Mouse (Mus musculus) liver, embryonic 14.5 days (tissue): Measurements from ENCODE around the gene Col16a1. TPM values are rescaled to one million over a fixed set of nuclear protein-coding genes. Genes with fewer than 3 reads are reported as not detected.

Experiments
- ATAC-seq: fragments of 200-750 bp; cut with Nextera tagmentation; 2 replicates; pipeline ENCODE4 v1.8.0; 2017; ENCODE audit warnings: moderate number of reproducible peaks, mild to moderate bottlenecking, moderate library complexity; ENCODE audit not compliant: insufficient read depth
- DNase-seq, 3 experiments: peaks; one replicate each; pipeline ENCODE4 v3.0.0-alpha.2; 2012 to 2013; ENCODE audit warnings: low read depth in 3 of 3, low spot score in 3 of 3
- H3K27ac ChIP-seq: fragments of 300-500 bp; sonication (generic); 2 replicates; pipeline ENCODE4 v1.5.1; 2014; ENCODE audit warnings: moderate library complexity, mild to moderate bottlenecking, control low read depth, inconsistent platforms
- H3K27me3 ChIP-seq: fragments of 300-500 bp; sonication (generic); 2 replicates; pipeline ENCODE4 v1.6.1; 2014; ENCODE audit warnings: mild to moderate bottlenecking, low read length, moderate library complexity; ENCODE audit not compliant: control insufficient read depth, insufficient read depth
- H3K36me3 ChIP-seq: fragments of 300-500 bp; sonication (generic); replicated peaks from 2 replicates; pipeline ENCODE4 v1.6.1; 2014; ENCODE audit warnings: low read depth; ENCODE audit not compliant: control insufficient read depth, insufficient read depth
- H3K4me1 ChIP-seq, 2 experiments: fragments of 200-500 bp in 1 of 2; fragments of 300-500 bp in 1 of 2; sonication (generic) in 1 of 2; replicated peaks; 2 replicates each; pipeline ENCODE4 v1.6.1; 2012 to 2014; ENCODE audit warnings: antibody characterized with exemption in 1 of 2, inconsistent platforms in 1 of 2, low read length in 1 of 2; ENCODE audit not compliant: control insufficient read depth in 2 of 2, insufficient read depth in 2 of 2
- H3K4me2 ChIP-seq: fragments of 300-500 bp; sonication (generic); 2 replicates; pipeline ENCODE4 v1.6.1; 2014; ENCODE audit warnings: low read depth, mild to moderate bottlenecking, control low read depth, moderate library complexity
- H3K4me3 ChIP-seq, 2 experiments: fragments of 200-500 bp in 1 of 2; fragments of 300-500 bp in 1 of 2; sonication (generic) in 1 of 2; 2 replicates each; pipeline ENCODE4 v1.5.1; 2012 to 2014; ENCODE audit warnings: low read depth in 2 of 2, low read length in 2 of 2, mild to moderate bottlenecking in 2 of 2, control low read depth in 1 of 2, inconsistent platforms in 1 of 2, moderate library complexity in 1 of 2; ENCODE audit not compliant: insufficient read depth in 1 of 2
- H3K9ac ChIP-seq: fragments of 300-500 bp; sonication (generic); replicated peaks from 2 replicates; pipeline ENCODE4 v1.6.1; 2014; ENCODE audit warnings: mild to moderate bottlenecking, control low read depth, moderate library complexity
- H3K9me3 ChIP-seq: fragments of 300-500 bp; sonication (generic); 2 replicates; pipeline ENCODE4 v1.6.1; 2016; ENCODE audit warnings: low read length, mixed read lengths; ENCODE audit not compliant: control insufficient read depth
- CTCF ChIP-seq: IDR thresholded peaks from 2 replicates; pipeline ENCODE4 v1.5.1; 2016; ENCODE audit warnings: antibody characterized with exemption, low read depth, control low read depth
- EP300 ChIP-seq: IDR thresholded peaks from 2 replicates; pipeline ENCODE4 v1.6.1; 2016; ENCODE audit warnings: antibody characterized with exemption, low read depth
- WGBS: fragments of 180-500 bp; shearing (Covaris S2); extraction: QIAGEN DNeasy Blood & Tissue Kit; methylation state at CpG from one replicate; pipeline ENCODE4 v1.1.7; 2014; ENCODE audit not compliant: insufficient replicate concordance; 5-methylcytosine and 5-hydroxymethylcytosine counted together
- polyA plus RNA-seq, 2 experiments: library from polyadenylated mRNA; depleted of rRNA in 1 of 2; stranded (reverse) in 1 of 2; unstranded in 1 of 2; fragments of >200 nt; fragmentation: Nextera tagmentation in 1 of 2; extraction: Ambion mirVana in 1 of 2; gene quantifications; 2 replicates each; pipeline versions ENCODE4 v1.2.1 to v1.2.3; 2012 to 2014

The Col16a1 gene
- polyA plus RNA-seq, 2 experiments: 1.5 to 3.0 TPM

DNA sequence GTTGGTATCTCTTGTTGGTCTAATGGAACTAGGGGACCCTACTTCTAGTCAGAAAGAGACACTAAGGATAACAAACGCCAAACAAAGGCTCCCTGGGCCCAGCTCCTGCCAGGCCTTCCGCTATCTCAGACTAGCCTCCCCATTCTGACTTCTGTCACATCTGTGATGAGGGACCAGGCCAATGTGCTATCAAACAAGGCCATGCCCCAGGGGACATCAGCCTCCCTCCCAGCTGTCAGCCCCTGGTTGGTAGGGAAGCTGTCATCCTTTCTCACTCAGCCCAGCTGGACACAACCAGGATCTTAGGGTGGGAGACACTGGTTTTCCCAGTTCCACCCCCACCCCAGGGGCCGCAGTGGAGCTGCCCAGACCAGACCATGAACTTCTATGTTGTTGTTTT, 47.5 kb downstream of the Col16a1 start:
- H3K4me1 ChIP-seq: no peaks in the 10 kb centered on the region
- H3K27me3 ChIP-seq: no peaks in the 10 kb centered on the region
- no peak overlapping the region for H3K27ac ChIP-seq
- no peaks in the 10 kb centered on the region for H3K36me3 ChIP-seq
- H3K4me3 ChIP-seq: no peak overlapping the region
- DNase-seq (no peak), ATAC-seq (no peak)
- 62% methylated on average over 3 of the region's 3 CpGs for WGBS
- no peak overlapping the region for H3K4me2 ChIP-seq
- no peak overlapping the region for H3K9ac ChIP-seq
- no peak for TF ChIP-seq EP300
- TF ChIP-seq CTCF: no peak
- H3K9me3 ChIP-seq: no peaks in the 10 kb centered on the region

DNA sequence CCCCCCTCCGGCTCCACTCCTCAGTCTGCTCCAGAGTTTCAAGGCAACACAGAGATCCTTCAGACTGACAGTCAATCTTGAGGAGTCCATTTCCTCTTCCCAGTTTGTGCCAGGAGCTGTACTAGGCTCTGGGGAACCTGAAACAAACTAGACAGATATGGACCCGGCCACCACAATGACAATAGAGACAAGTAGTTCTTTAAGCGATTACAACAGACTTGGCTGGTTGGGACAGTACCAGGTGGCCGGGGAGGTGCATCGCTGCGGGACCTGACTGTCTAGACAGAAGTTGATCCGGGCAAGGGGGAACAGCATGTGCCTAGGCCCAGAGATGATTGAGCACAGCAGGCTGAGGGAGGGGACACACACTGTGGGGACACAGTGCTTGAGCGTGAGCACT, 53.5 kb downstream of the Col16a1 start:
- no peak for DNase-seq
- WGBS: 45% methylated on average over 8 of the region's 8 CpGs
- H3K27ac ChIP-seq: no peak overlapping the region
- H3K9ac ChIP-seq: no peak overlapping the region
- H3K9me3 ChIP-seq: no peaks in the 10 kb centered on the region
- no peaks in the 10 kb centered on the region for H3K36me3 ChIP-seq
- no peak for TF ChIP-seq EP300
- H3K4me2 ChIP-seq: no peak overlapping the region
- peaks cover 0 to 6% of the 10 kb centered on the region in 2 experiments; a peak in 1 of 4 replicates for H3K4me1 ChIP-seq
- H3K4me3 ChIP-seq: no peak overlapping the region
- H3K27me3 ChIP-seq: no peaks in the 10 kb centered on the region
- no peak for ATAC-seq

DNA sequence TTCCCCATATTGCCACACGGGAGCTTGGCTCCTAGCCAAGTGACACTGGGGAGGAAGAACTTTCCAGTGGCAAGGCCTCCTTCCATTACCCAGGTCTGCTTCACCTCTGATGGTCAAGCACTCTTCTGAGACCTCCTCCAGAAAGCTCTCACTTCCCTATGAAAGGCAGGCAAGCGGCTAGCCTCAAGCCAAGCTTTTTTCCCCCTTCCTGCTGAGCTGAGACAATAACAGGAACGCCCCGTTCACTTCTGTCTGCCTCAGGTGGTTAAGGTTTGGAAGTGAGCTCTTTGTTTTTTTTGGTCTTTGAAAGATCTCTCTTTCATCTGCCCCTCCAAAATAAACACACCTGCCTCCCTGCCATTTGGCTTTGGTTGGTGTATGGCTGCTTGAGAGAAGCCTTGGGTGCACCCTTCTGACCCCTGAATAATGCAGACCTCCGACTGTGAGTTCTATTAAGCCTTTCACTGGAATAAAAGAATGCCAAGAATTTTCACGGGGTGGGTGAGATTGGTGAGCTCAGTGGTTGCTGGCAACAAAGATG, 54.5 kb downstream of the Col16a1 start, which contains the start of gene Pef1:
Gene Pef1 (plus strand): TSS at position 448 of the 541 bp plus-strand sequence.
- WGBS: 18% methylated on average over 6 of the region's 6 CpGs
- no peak for DNase-seq

DNA sequence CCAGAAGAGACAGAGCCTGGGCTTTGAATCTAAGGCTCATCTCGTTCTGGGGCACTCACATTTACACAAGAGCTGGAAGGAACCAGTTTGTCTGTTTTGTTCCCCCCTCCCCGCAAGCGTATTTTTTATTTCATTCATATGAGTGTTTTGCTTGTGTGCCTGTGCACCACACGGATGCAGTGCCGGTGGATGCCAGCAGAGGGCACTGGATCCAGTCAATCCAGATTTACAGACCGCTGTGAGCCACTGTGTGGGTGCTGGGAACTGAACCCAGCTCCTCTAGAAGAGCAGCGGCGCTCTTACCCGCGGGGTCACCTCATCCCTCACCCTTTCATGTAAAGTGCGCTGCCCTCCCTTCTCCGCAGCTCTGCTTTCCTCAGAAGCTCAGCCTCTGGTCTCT, 56.0 kb downstream of the Col16a1 start:
- WGBS: 66% methylated on average over 12 of the region's 12 CpGs
- no peak overlapping the region for H3K27ac ChIP-seq
- no peaks in the 10 kb centered on the region for H3K36me3 ChIP-seq
- H3K4me1 ChIP-seq: peaks cover 8 to 14% of the 10 kb centered on the region in 2 experiments
- H3K9ac ChIP-seq: no peak overlapping the region
- H3K4me3 ChIP-seq: no peak overlapping the region
- TF ChIP-seq EP300 (no peak), CTCF (peak; percentile 72)
- no peaks in the 10 kb centered on the region for H3K9me3 ChIP-seq
- no peaks in the 10 kb centered on the region for H3K27me3 ChIP-seq
- no peak for ATAC-seq
- H3K4me2 ChIP-seq: no peak overlapping the region
- no peak for DNase-seq

More for the DNA sequence above, 54.5 kb downstream of the Col16a1 start, which contains the start of gene Pef1:
- no peak for TF ChIP-seq CTCF
- TF ChIP-seq EP300: no peak
- H3K4me3 ChIP-seq: no peak within 1 kb of the TSS
- H3K36me3 ChIP-seq: no peaks in the 10 kb centered on the region
- H3K27me3 ChIP-seq: no peaks in the 10 kb centered on the region
- H3K4me1 ChIP-seq: peaks cover 3 to 10% of the 10 kb centered on the region in 2 experiments; a peak in 2 of 4 replicates
- ATAC-seq: no peak
- no peaks in the 10 kb centered on the region for H3K9me3 ChIP-seq
- no peak within 1 kb of the TSS for H3K27ac ChIP-seq
- H3K4me2 ChIP-seq: no peak within 1 kb of the TSS
- no peak within 1 kb of the TSS for H3K9ac ChIP-seq

DNA sequence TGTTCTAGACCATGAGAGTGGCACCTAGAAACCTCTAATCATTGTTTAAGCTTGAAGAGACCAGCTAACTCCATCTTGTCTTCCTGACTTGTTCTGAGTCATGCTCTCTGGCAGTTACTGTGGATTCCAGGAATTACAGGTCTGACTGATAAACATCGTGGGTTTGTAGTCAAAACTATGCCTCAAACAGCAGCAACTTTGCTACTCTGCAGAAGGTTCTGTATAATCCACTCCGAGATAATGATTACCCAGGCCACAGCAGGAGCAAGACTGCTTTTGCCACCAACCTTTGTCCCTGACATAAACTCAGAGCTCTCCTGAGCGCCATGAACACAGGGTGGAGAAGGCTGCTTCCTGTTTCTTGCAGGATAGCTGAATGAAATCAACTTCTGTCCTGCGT, 56.9 kb downstream of the Col16a1 start:
- peaks cover 12 to 22% of the 10 kb centered on the region in 2 experiments for H3K4me1 ChIP-seq
- no peak overlapping the region for H3K9ac ChIP-seq
- 21% methylated on average over 4 of the region's 4 CpGs for WGBS
- ATAC-seq (no peak), DNase-seq (no peak)
- H3K4me3 ChIP-seq: no peak overlapping the region
- TF ChIP-seq CTCF (no peak), EP300 (no peak)
- H3K36me3 ChIP-seq: no peaks in the 10 kb centered on the region
- H3K9me3 ChIP-seq: no peaks in the 10 kb centered on the region
- no peak overlapping the region for H3K27ac ChIP-seq
- H3K4me2 ChIP-seq: no peak overlapping the region
- H3K27me3 ChIP-seq: no peaks in the 10 kb centered on the region
